In genomic region chr11:98371556-98372240, GRCm38 (mm10) we compare ENCODE assay signal across 9 mouse cellular contexts. TPM values are rescaled to one million over a fixed set of nuclear protein-coding genes. Genes with fewer than 3 reads are reported as not detected.
DNase-seq lines count a peak whose midpoint lies in the region; ATAC-seq and TF ChIP-seq lines count a peak whose summit lies in the region.
"Had no signal": no experiment of that assay in that cellular context is flagged by ENCODE, and none has a peak within 500 bp of the region (broad histone marks: within the 10 kb centered on the region; RNA-seq: fewer than 3 reads in every experiment).

No protein-coding gene starts in this region.

- intact Hi-C loops in left cerebral cortex, adult 2 months (cut with DNase I) = loop anchor here (1.0 kb wide), 1 partner anchor 29 kb away; no protein-coding TSS in a partner anchor
- intact Hi-C loops in left cerebral cortex, postnatal 14 days (cut with DNase I) = loop anchor here (2.0 kb wide), 1 partner anchor 27 kb away; no protein-coding TSS in a partner anchor

- H3K36me3 ChIP-seq in embryonic facial prominence, embryonic 12.5 days = peaks cover 31% of the 10 kb centered on the region
- peaks cover 6% of the 10 kb centered on the region; the same call in 1 of the 2 replicates for H3K36me3 ChIP-seq in hindbrain, embryonic 11.5 days (ENCODE audit: control insufficient read depth, insufficient read depth, low read length)
- peaks cover 20% of the 10 kb centered on the region for H3K36me3 ChIP-seq in neural tube, embryonic 15.5 days

- H3K9me3 ChIP-seq in embryonic facial prominence, embryonic 12.5 days = no peaks in the 10 kb centered on the region
- H3K9me3 ChIP-seq in hindbrain, embryonic 11.5 days (ENCODE audit: control insufficient read depth, low read length) = no peaks in the 10 kb centered on the region
- no peaks in the 10 kb centered on the region for H3K9me3 ChIP-seq in neural tube, embryonic 15.5 days (replicated peaks)
- H3K9me3 ChIP-seq: megakaryocyte, embryonic 14.5 days had no signal

- ATAC-seq in embryonic facial prominence, embryonic 12.5 days (ENCODE audit: insufficient number of reproducible peaks, insufficient read depth, low FRiP score, low TSS enrichment) = no peak
- ATAC-seq in hindbrain, embryonic 11.5 days (ENCODE audit: low FRiP score) = peak; percentile 82
- ATAC-seq in neural tube, embryonic 15.5 days (ENCODE audit: low FRiP score) = peak; percentile 45

- no peak overlapping the region for H3K4me3 ChIP-seq in left cerebral cortex, adult 2 months
- no peak overlapping the region for H3K4me3 ChIP-seq in embryonic facial prominence, embryonic 12.5 days
- no peak overlapping the region for H3K4me3 ChIP-seq in hindbrain, embryonic 11.5 days (ENCODE audit: low read depth, low read length)
- no peak overlapping the region for H3K4me3 ChIP-seq in neural tube, embryonic 15.5 days (replicated peaks)
- H3K4me3 ChIP-seq: megakaryocyte, embryonic 14.5 days had no signal

- H3K4me1 ChIP-seq in embryonic facial prominence, embryonic 12.5 days = peaks cover 12% of the 10 kb centered on the region
- peaks cover 13% of the 10 kb centered on the region for H3K4me1 ChIP-seq in hindbrain, embryonic 11.5 days (replicated peaks; ENCODE audit: control insufficient read depth, insufficient read depth, low read length)
- peaks cover 15% of the 10 kb centered on the region; the same call in 1 of the 2 replicates for H3K4me1 ChIP-seq in neural tube, embryonic 15.5 days

- no peak for TF ChIP-seq CTCF in left cerebral cortex, adult 2 months (IDR thresholded peaks at IDR 0.05)

- no peaks in the 10 kb centered on the region for H3K27me3 ChIP-seq in embryonic facial prominence, embryonic 12.5 days
- no peaks in the 10 kb centered on the region for H3K27me3 ChIP-seq in hindbrain, embryonic 11.5 days (ENCODE audit: control insufficient read depth, insufficient read depth, low read length)
- no peaks in the 10 kb centered on the region for H3K27me3 ChIP-seq in neural tube, embryonic 15.5 days (replicated peaks)
- H3K27me3 ChIP-seq: megakaryocyte, embryonic 14.5 days had no signal

- 0 out of 2 replicates have a peak overlapping the region, but pooled peaks have one; percentile 3 for H3K4me2 ChIP-seq in embryonic facial prominence, embryonic 12.5 days (replicated peaks)
- peak overlapping the region; percentile 19; the same call in 1 of the 2 replicates for H3K4me2 ChIP-seq in hindbrain, embryonic 11.5 days (replicated peaks; ENCODE audit: low read depth, low read length)
- no peak overlapping the region for H3K4me2 ChIP-seq in neural tube, embryonic 15.5 days

- H3K9ac ChIP-seq in embryonic facial prominence, embryonic 12.5 days = no peak overlapping the region
- peak overlapping the region; percentile 29; the same call in 1 of the 2 replicates for H3K9ac ChIP-seq in hindbrain, embryonic 11.5 days (ENCODE audit: low read depth, low read length)
- H3K9ac ChIP-seq in neural tube, embryonic 15.5 days (replicated peaks) = no peak overlapping the region

- 38% methylated on average over 10 of the region's 10 CpGs for WGBS in embryonic facial prominence, embryonic 12.5 days
- WGBS in hindbrain, embryonic 11.5 days = 31% methylated on average over 10 of the region's 10 CpGs
- 32% methylated on average over 10 of the region's 10 CpGs for WGBS in neural tube, embryonic 15.5 days

- H3K27ac ChIP-seq in left cerebral cortex, adult 2 months = peak overlapping the region; percentile 47; the same call in 1 of the 2 replicates
- H3K27ac ChIP-seq in embryonic facial prominence, embryonic 12.5 days = no peak overlapping the region
- H3K27ac ChIP-seq in hindbrain, embryonic 11.5 days (ENCODE audit: low read depth, low read length) = peak overlapping the region; percentile 37
- H3K27ac ChIP-seq in neural tube, embryonic 15.5 days (replicated peaks) = no peak overlapping the region

- no peak for DNase-seq in left cerebral cortex, adult 2 months (ENCODE audit: extremely low spot score in 1 of 2, low spot score in 2 of 2)
- DNase-seq in left cerebral cortex, postnatal 14 days (ENCODE audit: low spot score in 2 of 2) = no peak
- DNase-seq in hindbrain, embryonic 11.5 days (ENCODE audit: low spot score) = peak; percentile 66
- DNase-seq in lung, postnatal 14 days = no peak
- no peak for DNase-seq in urinary bladder, adult 2 months (ENCODE audit: low spot score)
- DNase-seq: cerebellum, adult 11-12 months had no signal

RNA-seq across cellular contexts. Expression of gene Tcap, which starts 11.9 kb away (rescaled TPM):
- 1 to 10 TPM; 8.7 to 10.0 TPM for total RNA-seq in left cerebral cortex, adult 2 months (2021)
- 10 to 100 TPM in 1 of 2 experiments, 1 to 10 TPM in 1; 8.8 to 13.1 TPM for total RNA-seq in left cerebral cortex, postnatal 14 days (2021)
- 1.5 and 1.7 TPM in 2 replicates for polyA plus RNA-seq in embryonic facial prominence, embryonic 12.5 days (2016; fragmentation: Nextera tagmentation; extraction: Ambion mirVana)
- polyA plus RNA-seq in hindbrain, embryonic 11.5 days (2014; fragmentation: Nextera tagmentation; extraction: Ambion mirVana) = 0.53 and 0.54 TPM in 2 replicates
- 1.4 and 1.7 TPM in 2 replicates for polyA plus RNA-seq in neural tube, embryonic 15.5 days (2015; fragmentation: Nextera tagmentation; extraction: Ambion mirVana)
- polyA plus RNA-seq in urinary bladder, adult 2 months (2012; rRNA removed) = 7.0 and 9.0 TPM in 2 replicates

RNA-seq across cellular contexts. Expression of gene Stard3, which starts 13.5 kb away (rescaled TPM):
- 10 to 100 TPM; 35.7 to 42.4 TPM for total RNA-seq in left cerebral cortex, adult 2 months (2021)
- total RNA-seq in left cerebral cortex, postnatal 14 days (2021) = 10 to 100 TPM; 24.9 to 27.2 TPM
- polyA plus RNA-seq in embryonic facial prominence, embryonic 12.5 days (2016; fragmentation: Nextera tagmentation; extraction: Ambion mirVana) = 39.6 and 47.6 TPM in 2 replicates
- polyA plus RNA-seq in hindbrain, embryonic 11.5 days (2014; fragmentation: Nextera tagmentation; extraction: Ambion mirVana) = 40.1 and 43.2 TPM in 2 replicates
- 31.6 and 37.6 TPM in 2 replicates for polyA plus RNA-seq in neural tube, embryonic 15.5 days (2015; fragmentation: Nextera tagmentation; extraction: Ambion mirVana)
- 34.8 and 45.8 TPM in 2 replicates for polyA plus RNA-seq in urinary bladder, adult 2 months (2012; rRNA removed)

RNA-seq across cellular contexts. Expression of gene Pnmt, which starts 14.6 kb away (rescaled TPM):
- total RNA-seq in left cerebral cortex, adult 2 months (2021) = under 1 TPM in 1 of 2 experiments, not detected in 1; 0.51 TPM
- 1 to 10 TPM in 1 of 2 experiments, under 1 TPM in 1; 0.78 to 1.0 TPM for total RNA-seq in left cerebral cortex, postnatal 14 days (2021)
- 0.33 TPM in 1 of 2 replicates, not detected in the other for polyA plus RNA-seq in embryonic facial prominence, embryonic 12.5 days (2016; fragmentation: Nextera tagmentation; extraction: Ambion mirVana)
- 0.54 and 0.93 TPM in 2 replicates for polyA plus RNA-seq in hindbrain, embryonic 11.5 days (2014; fragmentation: Nextera tagmentation; extraction: Ambion mirVana)
- polyA plus RNA-seq in neural tube, embryonic 15.5 days (2015; fragmentation: Nextera tagmentation; extraction: Ambion mirVana) = 2.2 and 2.9 TPM in 2 replicates
- polyA plus RNA-seq in urinary bladder, adult 2 months (2012; rRNA removed) = 0.10 TPM in 1 of 2 replicates, not detected in the other

RNA-seq across cellular contexts. Expression of gene Ppp1r1b, which starts 23.5 kb away (rescaled TPM):
- 100 to 1,000 TPM; 146 to 208 TPM for total RNA-seq in left cerebral cortex, adult 2 months (2021)
- total RNA-seq in left cerebral cortex, postnatal 14 days (2021) = 100 to 1,000 TPM; 101 to 133 TPM
- polyA plus RNA-seq in embryonic facial prominence, embryonic 12.5 days (2016; fragmentation: Nextera tagmentation; extraction: Ambion mirVana) = 0.39 and 1.0 TPM in 2 replicates
- polyA plus RNA-seq in hindbrain, embryonic 11.5 days (2014; fragmentation: Nextera tagmentation; extraction: Ambion mirVana) = 0.29 and 0.70 TPM in 2 replicates
- polyA plus RNA-seq in neural tube, embryonic 15.5 days (2015; fragmentation: Nextera tagmentation; extraction: Ambion mirVana) = 2.5 and 3.7 TPM in 2 replicates
- polyA plus RNA-seq in urinary bladder, adult 2 months (2012; rRNA removed) = 0.07 and 0.15 TPM in 2 replicates

RNA-seq across cellular contexts. Expression of gene Pgap3, which starts 28.6 kb away (rescaled TPM):
- total RNA-seq in left cerebral cortex, adult 2 months (2021) = 10 to 100 TPM; 10.2 to 11.9 TPM
- 10 to 100 TPM; 10.7 to 11.1 TPM for total RNA-seq in left cerebral cortex, postnatal 14 days (2021)
- 9.8 and 10.4 TPM in 2 replicates for polyA plus RNA-seq in embryonic facial prominence, embryonic 12.5 days (2016; fragmentation: Nextera tagmentation; extraction: Ambion mirVana)
- 4.3 and 4.5 TPM in 2 replicates for polyA plus RNA-seq in hindbrain, embryonic 11.5 days (2014; fragmentation: Nextera tagmentation; extraction: Ambion mirVana)
- polyA plus RNA-seq in neural tube, embryonic 15.5 days (2015; fragmentation: Nextera tagmentation; extraction: Ambion mirVana) = 7.4 and 9.6 TPM in 2 replicates
- 10.5 and 12.7 TPM in 2 replicates for polyA plus RNA-seq in urinary bladder, adult 2 months (2012; rRNA removed)

Comparison
In these comparisons a context has a peak if more than half of its experiments do, and no peak if none do; other contexts are left out.
1. H3K27ac ChIP-seq: peak in left cerebral cortex, adult 2 months (single experiment) and hindbrain, embryonic 11.5 days (single experiment); none in embryonic facial prominence, embryonic 12.5 days (single experiment) and neural tube, embryonic 15.5 days (single experiment).